In the genomic region with DNA sequence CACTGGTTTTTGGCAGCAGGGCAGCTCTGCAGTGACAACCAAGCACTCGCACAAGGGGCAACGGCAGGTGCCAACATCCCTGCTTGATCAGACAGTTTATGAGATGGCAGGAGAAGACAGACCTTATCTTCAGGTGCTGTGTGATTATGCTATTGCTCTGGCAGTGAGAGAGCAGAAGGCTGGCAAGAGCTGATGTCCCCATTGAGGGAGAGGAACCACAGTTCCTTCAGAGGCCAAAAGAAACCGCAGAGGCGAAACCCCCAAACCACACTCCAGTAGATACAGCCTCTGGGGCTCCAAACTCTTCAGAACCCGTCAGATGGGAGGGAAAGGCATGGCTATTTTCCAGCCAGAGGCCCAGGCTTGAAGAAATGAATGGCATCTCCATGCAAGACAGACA, we compare ENCODE assay signal across 7 mouse cellular contexts. TPM values are rescaled to one million over a fixed set of nuclear protein-coding genes. Genes with fewer than 3 reads are reported as not detected.
DNase-seq lines count a peak whose midpoint lies in the region; ATAC-seq and TF ChIP-seq lines count a peak whose summit lies in the region.

No protein-coding gene starts in this region.

- no peaks in the 10 kb centered on the region for H3K9me3 ChIP-seq in liver, postnatal 0 days (ENCODE audit: low read length)
- no peaks in the 10 kb centered on the region for H3K9me3 ChIP-seq in forebrain, embryonic 13.5 days (replicated peaks)
- no peaks in the 10 kb centered on the region for H3K9me3 ChIP-seq in limb, embryonic 11.5 days (ENCODE audit: control insufficient read depth, low read length)
- H3K9me3 ChIP-seq in neural tube, embryonic 13.5 days, result no peaks in the 10 kb centered on the region

- no peaks in the 10 kb centered on the region for H3K36me3 ChIP-seq in liver, postnatal 0 days (replicated peaks; ENCODE audit: insufficient read depth, low read length)
- H3K36me3 ChIP-seq in forebrain, embryonic 13.5 days (ENCODE audit: poor library complexity, severe bottlenecking), result no peaks in the 10 kb centered on the region
- H3K36me3 ChIP-seq in limb, embryonic 11.5 days (ENCODE audit: control insufficient read depth, insufficient read depth, low read length), result no peaks in the 10 kb centered on the region
- no peaks in the 10 kb centered on the region for H3K36me3 ChIP-seq in neural tube, embryonic 13.5 days

- DNase-seq in liver, result peak; percentile 12
- DNase-seq in liver, postnatal 0 days, result no peak
- DNase-seq in limb, embryonic 11.5 days (ENCODE audit: low spot score), result no peak
- no peak for DNase-seq in cerebellum, adult 11 months
- no peak for DNase-seq in adrenal gland, postnatal 14 days

- H3K27ac ChIP-seq in liver, postnatal 0 days (ENCODE audit: low read depth), result no peak overlapping the region
- no peak overlapping the region for H3K27ac ChIP-seq in forebrain, embryonic 13.5 days
- no peak overlapping the region for H3K27ac ChIP-seq in limb, embryonic 11.5 days (replicated peaks; ENCODE audit: low read depth, low read length)
- no peak overlapping the region for H3K27ac ChIP-seq in neural tube, embryonic 13.5 days (replicated peaks)

- H3K4me1 ChIP-seq in liver, postnatal 0 days (ENCODE audit: insufficient read depth), result peaks cover 7% of the 10 kb centered on the region; the same call in 1 of the 2 replicates
- peaks cover 27% of the 10 kb centered on the region for H3K4me1 ChIP-seq in forebrain, embryonic 13.5 days
- peaks cover 8% of the 10 kb centered on the region for H3K4me1 ChIP-seq in limb, embryonic 11.5 days (ENCODE audit: control insufficient read depth, insufficient read depth, low read length)
- H3K4me1 ChIP-seq in neural tube, embryonic 13.5 days (replicated peaks), result peaks cover 29% of the 10 kb centered on the region

- peaks cover 25% of the 10 kb centered on the region for H3K27me3 ChIP-seq in liver, postnatal 0 days (ENCODE audit: insufficient read depth, low read length)
- H3K27me3 ChIP-seq in forebrain, embryonic 13.5 days, result no peaks in the 10 kb centered on the region
- no peaks in the 10 kb centered on the region for H3K27me3 ChIP-seq in limb, embryonic 11.5 days (ENCODE audit: control insufficient read depth, insufficient read depth, low read length)
- no peaks in the 10 kb centered on the region for H3K27me3 ChIP-seq in neural tube, embryonic 13.5 days

- no peak for ATAC-seq in liver, postnatal 0 days
- ATAC-seq in forebrain, embryonic 13.5 days, result no peak
- ATAC-seq in limb, embryonic 11.5 days (ENCODE audit: insufficient number of reproducible peaks, low FRiP score, low TSS enrichment, low read depth), result no peak
- ATAC-seq in neural tube, embryonic 13.5 days (ENCODE audit: low read depth), result no peak

- H3K4me3 ChIP-seq in liver, postnatal 0 days (ENCODE audit: low read depth, low read length), result no peak overlapping the region
- H3K4me3 ChIP-seq in forebrain, embryonic 13.5 days, result peak overlapping the region; percentile 80
- peak overlapping the region; percentile 71; the same call in 1 of the 2 replicates for H3K4me3 ChIP-seq in limb, embryonic 11.5 days (ENCODE audit: low read depth, low read length)
- H3K4me3 ChIP-seq in neural tube, embryonic 13.5 days, result peak overlapping the region; percentile 84

- TF ChIP-seq EP300 in liver, postnatal 0 days (IDR thresholded peaks at IDR 0.05; ENCODE audit: low read depth), result no peak

- H3K9ac ChIP-seq in liver, postnatal 0 days (replicated peaks), result no peak overlapping the region
- peak overlapping the region; percentile 85; the same call in 1 of the 2 replicates for H3K9ac ChIP-seq in forebrain, embryonic 13.5 days
- H3K9ac ChIP-seq in limb, embryonic 11.5 days (ENCODE audit: low read length), result no peak overlapping the region
- peak overlapping the region; percentile 86; the same call in 1 of the 2 replicates for H3K9ac ChIP-seq in neural tube, embryonic 13.5 days

- TF ChIP-seq CTCF in liver, postnatal 0 days (IDR thresholded peaks at IDR 0.05; ENCODE audit: low read depth), result no peak

- no peak overlapping the region for H3K4me2 ChIP-seq in liver, postnatal 0 days (ENCODE audit: low read depth, low read length)
- peak overlapping the region; percentile 95 for H3K4me2 ChIP-seq in forebrain, embryonic 13.5 days
- peak overlapping the region; percentile 95 for H3K4me2 ChIP-seq in limb, embryonic 11.5 days (ENCODE audit: low read depth, severe bottlenecking)
- H3K4me2 ChIP-seq in neural tube, embryonic 13.5 days, result peak overlapping the region; percentile 97

- 35% methylated on average over 5 of the region's 5 CpGs for WGBS in liver, postnatal 0 days (ENCODE audit: insufficient replicate concordance)
- 42% methylated on average over 5 of the region's 5 CpGs for WGBS in forebrain, embryonic 13.5 days
- WGBS in limb, embryonic 11.5 days, result 49% methylated on average over 5 of the region's 5 CpGs
- WGBS in neural tube, embryonic 13.5 days, result 50% methylated on average over 5 of the region's 5 CpGs

RNA-seq across cellular contexts. Expression of gene Grip1, which starts 0.9 kb away (rescaled TPM):
- 0.86 and 0.88 TPM in 2 replicates for polyA plus RNA-seq in liver, postnatal 0 days (2015; fragmentation: Nextera tagmentation; extraction: Ambion mirVana)
- 12.4 and 13.5 TPM in 2 replicates for polyA plus RNA-seq in forebrain, embryonic 13.5 days (2015; fragmentation: Nextera tagmentation; extraction: Ambion mirVana)
- 3.7 TPM in 2 replicates for polyA plus RNA-seq in limb, embryonic 11.5 days (2014; fragmentation: Nextera tagmentation; extraction: Ambion mirVana)
- 19.8 and 20.2 TPM in 2 replicates for polyA plus RNA-seq in neural tube, embryonic 13.5 days (2015; fragmentation: Nextera tagmentation; extraction: Ambion mirVana)
- total RNA-seq in adrenal gland, postnatal 14 days (2021), result 1.3 and 1.5 TPM in 2 replicates

Comparison
In these comparisons a context has a peak if more than half of its experiments do, and no peak if none do; other contexts are left out.
1. H3K9ac ChIP-seq: peak in forebrain, embryonic 13.5 days (single experiment) and neural tube, embryonic 13.5 days (single experiment); none in liver, postnatal 0 days (single experiment) and limb, embryonic 11.5 days (single experiment).